9 mouse cellular contexts compared by ENCODE assay signal in the genomic region with DNA sequence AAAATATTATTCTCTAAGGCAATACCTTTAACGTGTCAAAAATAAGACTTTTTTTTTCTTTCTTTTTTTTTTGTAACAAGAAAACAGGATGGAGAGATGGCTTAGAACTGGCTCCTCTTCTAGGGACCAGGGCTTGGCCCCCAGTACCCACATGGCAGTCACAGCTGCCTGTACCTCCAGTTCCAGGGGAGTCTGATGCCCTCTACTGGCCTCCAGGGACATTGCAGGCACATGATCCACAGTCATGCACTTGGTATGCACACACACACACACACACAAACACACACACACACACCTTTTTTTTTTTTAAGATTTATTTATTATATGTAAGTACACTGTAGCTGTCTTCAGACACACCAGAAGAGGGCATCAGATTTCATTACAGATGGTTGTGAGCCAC. TPM values are rescaled to one million over a fixed set of nuclear protein-coding genes. Genes with fewer than 3 reads are reported as not detected.
A peak's percentile ranks its signal among the peaks of the same experiment; 100 is the strongest.
DNase-seq lines count a peak whose midpoint lies in the region; ATAC-seq and TF ChIP-seq lines count a peak whose summit lies in the region.
"Had no signal": no experiment of that assay in that cellular context is flagged by ENCODE, and none has a peak within 500 bp of the region (broad histone marks: within the 10 kb centered on the region; RNA-seq: fewer than 3 reads in every experiment).

No protein-coding gene starts in this region.

- H3K9ac ChIP-seq in forebrain, postnatal 0 days: no peak overlapping the region
- H3K9ac ChIP-seq in forebrain, embryonic 16.5 days (replicated peaks; ENCODE audit: low read depth, low read length): no peak overlapping the region
- no peak overlapping the region for H3K9ac ChIP-seq in midbrain, postnatal 0 days (replicated peaks; ENCODE audit: low read length, poor library complexity, severe bottlenecking)
- no peak overlapping the region for H3K9ac ChIP-seq in midbrain, embryonic 11.5 days (ENCODE audit: low read length)
- H3K9ac ChIP-seq: hindbrain, embryonic 15.5 days had no signal

- 85% methylated on average over 1 of the region's 1 CpGs for WGBS in forebrain, postnatal 0 days
- WGBS in forebrain, embryonic 16.5 days: 93% methylated on average over 1 of the region's 1 CpGs
- 80% methylated on average over 1 of the region's 1 CpGs for WGBS in midbrain, postnatal 0 days
- 81% methylated on average over 1 of the region's 1 CpGs for WGBS in midbrain, embryonic 11.5 days
- WGBS in olfactory bulb, adult 2 months: 82% methylated on average over 1 of the region's 1 CpGs

- H3K27ac ChIP-seq in forebrain, postnatal 0 days (ENCODE audit: low read depth, low read length): no peak overlapping the region
- H3K27ac ChIP-seq in forebrain, embryonic 16.5 days (ENCODE audit: low read length): no peak overlapping the region
- no peak overlapping the region for H3K27ac ChIP-seq in midbrain, postnatal 0 days (ENCODE audit: low read depth, low read length)
- H3K27ac ChIP-seq in midbrain, embryonic 11.5 days (ENCODE audit: low read depth, low read length): no peak overlapping the region
- no peak overlapping the region for H3K27ac ChIP-seq in bone marrow macrophage, adult 2 months (ENCODE audit: insufficient read depth, low read depth, low read length)
- H3K27ac ChIP-seq in olfactory bulb, adult 2 months (ENCODE audit: insufficient read depth, low read depth, low read length): no peak overlapping the region
- H3K27ac ChIP-seq: hindbrain, embryonic 15.5 days had no signal

- no peak for DNase-seq in forebrain, postnatal 0 days
- no peak for DNase-seq in midbrain, postnatal 0 days (ENCODE audit: low spot score)
- DNase-seq in midbrain, embryonic 11.5 days (ENCODE audit: low spot score, missing footprints): no peak
- DNase-seq in urinary bladder, adult 2 months (ENCODE audit: low spot score): no peak
- DNase-seq in gastrocnemius, postnatal 25 days: no peak

- TF ChIP-seq POLR2A in bone marrow macrophage, adult 2 months (IDR thresholded peaks at IDR 0.05; ENCODE audit: borderline replicate concordance, low read depth, low read length): no peak
- TF ChIP-seq POLR2A in olfactory bulb, adult 2 months (IDR thresholded peaks at IDR 0.05; ENCODE audit: insufficient read depth, low read depth, low read length): no peak

- TF ChIP-seq CTCF in forebrain, postnatal 0 days (IDR thresholded peaks at IDR 0.05; ENCODE audit: low read depth): peak; percentile 55
- TF ChIP-seq CTCF in midbrain, postnatal 0 days (IDR thresholded peaks at IDR 0.05): peak; percentile 57
- peak; percentile 36; the same call in 1 of the 2 replicates for TF ChIP-seq CTCF in bone marrow macrophage, adult 2 months (IDR thresholded peaks at IDR 0.05; ENCODE audit: low read depth, low read length)
- TF ChIP-seq CTCF in olfactory bulb, adult 2 months (IDR thresholded peaks at IDR 0.05; ENCODE audit: insufficient read depth, low read depth, low read length): 0 out of 2 replicates have a peak, but pooled peaks have one; percentile 16

- H3K36me3 ChIP-seq in forebrain, postnatal 0 days (ENCODE audit: insufficient read depth): peaks cover 40% of the 10 kb centered on the region
- H3K36me3 ChIP-seq in forebrain, embryonic 16.5 days (ENCODE audit: control insufficient read depth, insufficient read depth): peaks cover 21% of the 10 kb centered on the region
- H3K36me3 ChIP-seq in midbrain, postnatal 0 days (ENCODE audit: insufficient read depth, low read length): peaks cover 45% of the 10 kb centered on the region
- peaks cover 3% of the 10 kb centered on the region; the same call in 1 of the 2 replicates for H3K36me3 ChIP-seq in midbrain, embryonic 11.5 days (ENCODE audit: control insufficient read depth, insufficient read depth, low read length)

- H3K9me3 ChIP-seq in forebrain, postnatal 0 days (ENCODE audit: low read length): no peaks in the 10 kb centered on the region
- H3K9me3 ChIP-seq in forebrain, embryonic 16.5 days (ENCODE audit: control insufficient read depth, low read length): no peaks in the 10 kb centered on the region
- H3K9me3 ChIP-seq in midbrain, postnatal 0 days (ENCODE audit: low read length): no peaks in the 10 kb centered on the region
- H3K9me3 ChIP-seq in midbrain, embryonic 11.5 days (ENCODE audit: control insufficient read depth, low read length): no peaks in the 10 kb centered on the region
- H3K9me3 ChIP-seq: hindbrain, embryonic 15.5 days had no signal

- no peaks in the 10 kb centered on the region for H3K4me1 ChIP-seq in forebrain, postnatal 0 days (ENCODE audit: insufficient read depth)
- H3K4me1 ChIP-seq in forebrain, embryonic 16.5 days (replicated peaks; ENCODE audit: control insufficient read depth, insufficient read depth, low read length): no peaks in the 10 kb centered on the region
- H3K4me1 ChIP-seq in midbrain, postnatal 0 days (ENCODE audit: insufficient read depth, low read length): no peaks in the 10 kb centered on the region
- no peaks in the 10 kb centered on the region for H3K4me1 ChIP-seq in midbrain, embryonic 11.5 days (ENCODE audit: control insufficient read depth, insufficient read depth, low read length)
- peaks cover 36% of the 10 kb centered on the region for H3K4me1 ChIP-seq in bone marrow macrophage, adult 2 months (ENCODE audit: control insufficient read depth, insufficient read depth, low read length)
- no peaks in the 10 kb centered on the region for H3K4me1 ChIP-seq in olfactory bulb, adult 2 months (ENCODE audit: control insufficient read depth, insufficient read depth, low read length)
- H3K4me1 ChIP-seq: hindbrain, embryonic 15.5 days had no signal

- H3K27me3 ChIP-seq in forebrain, postnatal 0 days (ENCODE audit: insufficient read depth, low read length): no peaks in the 10 kb centered on the region
- H3K27me3 ChIP-seq in forebrain, embryonic 16.5 days (replicated peaks; ENCODE audit: control insufficient read depth, insufficient read depth, low read length): no peaks in the 10 kb centered on the region
- no peaks in the 10 kb centered on the region for H3K27me3 ChIP-seq in midbrain, postnatal 0 days (ENCODE audit: insufficient read depth, low read length)
- H3K27me3 ChIP-seq in midbrain, embryonic 11.5 days (ENCODE audit: control insufficient read depth, insufficient read depth, low read length): no peaks in the 10 kb centered on the region
- H3K27me3 ChIP-seq: hindbrain, embryonic 15.5 days had no signal

- ATAC-seq in forebrain, postnatal 0 days: no peak; the same call in 1 of the 2 replicates
- no peak for ATAC-seq in forebrain, embryonic 16.5 days
- no peak for ATAC-seq in midbrain, postnatal 0 days (ENCODE audit: low FRiP score)
- ATAC-seq in midbrain, embryonic 11.5 days (ENCODE audit: low FRiP score): no peak

- H3K4me2 ChIP-seq in forebrain, postnatal 0 days (ENCODE audit: low read depth): no peak overlapping the region
- H3K4me2 ChIP-seq in forebrain, embryonic 16.5 days (ENCODE audit: low read length): no peak overlapping the region
- H3K4me2 ChIP-seq in midbrain, postnatal 0 days (ENCODE audit: low read depth, low read length, poor library complexity, severe bottlenecking): no peak overlapping the region
- H3K4me2 ChIP-seq in midbrain, embryonic 11.5 days: no peak overlapping the region
- H3K4me2 ChIP-seq: hindbrain, embryonic 15.5 days had no signal

- no peak overlapping the region for H3K4me3 ChIP-seq in forebrain, postnatal 0 days (ENCODE audit: low read depth, low read length)
- H3K4me3 ChIP-seq in forebrain, embryonic 16.5 days (replicated peaks; ENCODE audit: low read length): no peak overlapping the region
- no peak overlapping the region for H3K4me3 ChIP-seq in midbrain, postnatal 0 days (ENCODE audit: low read depth, low read length)
- H3K4me3 ChIP-seq in midbrain, embryonic 11.5 days (ENCODE audit: low read depth, low read length): no peak overlapping the region
- H3K4me3 ChIP-seq in bone marrow macrophage, adult 2 months (ENCODE audit: insufficient read depth, low read length): no peak overlapping the region
- H3K4me3 ChIP-seq in olfactory bulb, adult 2 months (ENCODE audit: insufficient read depth, low read depth, low read length): no peak overlapping the region
- H3K4me3 ChIP-seq: hindbrain, embryonic 15.5 days had no signal

RNA-seq across cellular contexts. Expression of a gene that starts 20.5 kb away (rescaled TPM):
- total RNA-seq in forebrain, postnatal 0 days (2014; rRNA removed): 95.5 and 100 TPM in 2 replicates
- 67.8 and 78.9 TPM in 2 replicates for polyA plus RNA-seq in forebrain, postnatal 0 days (2015; fragmentation: Nextera tagmentation; extraction: Ambion mirVana)
- 71.4 and 71.8 TPM in 2 replicates for polyA plus RNA-seq in forebrain, embryonic 16.5 days (2015; fragmentation: Nextera tagmentation; extraction: Ambion mirVana)
- total RNA-seq in midbrain, postnatal 0 days (2014; rRNA removed): 70.5 and 84.2 TPM in 2 replicates
- polyA plus RNA-seq in midbrain, postnatal 0 days (2015; fragmentation: Nextera tagmentation; extraction: Ambion mirVana): 69.2 and 73.4 TPM in 2 replicates
- 56.2 and 61.1 TPM in 2 replicates for polyA plus RNA-seq in midbrain, embryonic 11.5 days (2014; fragmentation: Nextera tagmentation; extraction: Ambion mirVana)
- 36.9 and 40.0 TPM in 2 replicates for polyA plus RNA-seq in bone marrow macrophage, adult 2 months (2012; ENCODE audit: insufficient read depth, insufficient read length, missing spikeins)
- not detected in 2 replicates for polyA plus RNA-seq in olfactory bulb, adult 2 months (2012; ENCODE audit: insufficient read depth, insufficient read length, low replicate concordance, missing spikeins)
- 31.4 and 34.4 TPM in 2 replicates for polyA plus RNA-seq in urinary bladder, adult 2 months (2012; rRNA removed)
- 10 to 100 TPM; 22.5 to 26.7 TPM for total RNA-seq in gastrocnemius, postnatal 25 days (2021)

RNA-seq across cellular contexts. Expression of a gene that starts 30.5 kb away (rescaled TPM):
- 12.8 and 17.4 TPM in 2 replicates for total RNA-seq in forebrain, postnatal 0 days (2014; rRNA removed)
- polyA plus RNA-seq in forebrain, postnatal 0 days (2015; fragmentation: Nextera tagmentation; extraction: Ambion mirVana): 19.8 and 19.9 TPM in 2 replicates
- 8.6 and 9.3 TPM in 2 replicates for polyA plus RNA-seq in forebrain, embryonic 16.5 days (2015; fragmentation: Nextera tagmentation; extraction: Ambion mirVana)
- total RNA-seq in midbrain, postnatal 0 days (2014; rRNA removed): 15.5 and 16.2 TPM in 2 replicates
- polyA plus RNA-seq in midbrain, postnatal 0 days (2015; fragmentation: Nextera tagmentation; extraction: Ambion mirVana): 19.3 and 23.5 TPM in 2 replicates
- polyA plus RNA-seq in midbrain, embryonic 11.5 days (2014; fragmentation: Nextera tagmentation; extraction: Ambion mirVana): 6.6 and 6.8 TPM in 2 replicates
- 253 and 281 TPM in 2 replicates for polyA plus RNA-seq in bone marrow macrophage, adult 2 months (2012; ENCODE audit: insufficient read depth, insufficient read length, missing spikeins)
- not detected in 2 replicates for polyA plus RNA-seq in olfactory bulb, adult 2 months (2012; ENCODE audit: insufficient read depth, insufficient read length, low replicate concordance, missing spikeins)
- polyA plus RNA-seq in urinary bladder, adult 2 months (2012; rRNA removed): 20.3 and 24.9 TPM in 2 replicates
- total RNA-seq in gastrocnemius, postnatal 25 days (2021): 10 to 100 TPM; 13.0 to 14.3 TPM

RNA-seq across cellular contexts. Expression of a gene that starts 44.3 kb away (rescaled TPM):
- 24.2 and 30.7 TPM in 2 replicates for total RNA-seq in forebrain, postnatal 0 days (2014; rRNA removed)
- polyA plus RNA-seq in forebrain, postnatal 0 days (2015; fragmentation: Nextera tagmentation; extraction: Ambion mirVana): 10.4 and 11.1 TPM in 2 replicates
- polyA plus RNA-seq in forebrain, embryonic 16.5 days (2015; fragmentation: Nextera tagmentation; extraction: Ambion mirVana): 18.7 and 22.9 TPM in 2 replicates
- 16.7 and 20.2 TPM in 2 replicates for total RNA-seq in midbrain, postnatal 0 days (2014; rRNA removed)
- polyA plus RNA-seq in midbrain, postnatal 0 days (2015; fragmentation: Nextera tagmentation; extraction: Ambion mirVana): 8.7 and 10.6 TPM in 2 replicates
- polyA plus RNA-seq in midbrain, embryonic 11.5 days (2014; fragmentation: Nextera tagmentation; extraction: Ambion mirVana): 37.5 and 39.2 TPM in 2 replicates
- 16.7 and 18.1 TPM in 2 replicates for polyA plus RNA-seq in bone marrow macrophage, adult 2 months (2012; ENCODE audit: insufficient read depth, insufficient read length, missing spikeins)
- not detected in 2 replicates for polyA plus RNA-seq in olfactory bulb, adult 2 months (2012; ENCODE audit: insufficient read depth, insufficient read length, low replicate concordance, missing spikeins)
- 33.3 and 37.3 TPM in 2 replicates for polyA plus RNA-seq in urinary bladder, adult 2 months (2012; rRNA removed)
- 10 to 100 TPM; 24.8 to 28.4 TPM for total RNA-seq in gastrocnemius, postnatal 25 days (2021)
